ENCODE assay signal across 20 mouse cellular contexts in genomic region chr8:50300316-50300715, GRCm38 (mm10).
DNase-seq lines count a peak whose midpoint lies in the region; ATAC-seq and TF ChIP-seq lines count a peak whose summit lies in the region.
"Had no signal": no experiment of that assay in that cellular context is flagged by ENCODE, and none has a peak within 500 bp of the region (broad histone marks: within the 10 kb centered on the region; RNA-seq: fewer than 3 reads in every experiment).

No protein-coding gene starts in this region.

- no peak overlapping the region for H3K9ac ChIP-seq in midbrain, embryonic 12.5 days (replicated peaks)
- no peak overlapping the region for H3K9ac ChIP-seq in midbrain, embryonic 16.5 days (ENCODE audit: low read depth, low read length)
- H3K9ac ChIP-seq: embryonic facial prominence, embryonic 12.5 days; heart, embryonic 15.5 days; hindbrain, embryonic 14.5 days had no signal

- DNase-seq in layer of hippocampus, adult 2 months (ENCODE audit: low spot score in 2 of 2): no peak
- no peak for DNase-seq in layer of hippocampus, postnatal 10 days (ENCODE audit: low spot score in 2 of 2)
- DNase-seq in brain, embryonic 14.5 days (ENCODE audit: low read depth): peak; percentile 69
- DNase-seq in right cerebral cortex, adult 2 months (ENCODE audit: low spot score in 2 of 2): no peak
- DNase-seq in natural killer cell, adult 2 months (ENCODE audit: low spot score in 2 of 2): no peak
- DNase-seq: adrenal gland, adult 2 months; adrenal gland, postnatal 25 days; cerebellum, adult 11 months; cerebellum, adult 9-10 months; cerebellum, postnatal 25 days; gastrocnemius, postnatal 14 days; heart, adult 2 months; heart, postnatal 14 days had no signal

- TF ChIP-seq POLR2A in brain, embryonic 14.5 days (IDR thresholded peaks at IDR 0.05; ENCODE audit: borderline replicate concordance, extremely low read depth, insufficient read depth, insufficient read length, poor library complexity, severe bottlenecking): no peak

- 8% methylated on average over 6 of the region's 6 CpGs for WGBS in midbrain, embryonic 12.5 days
- 15% methylated on average over 6 of the region's 6 CpGs for WGBS in midbrain, embryonic 16.5 days

- no peak overlapping the region for H3K4me3 ChIP-seq in layer of hippocampus, adult 2 months
- no peak overlapping the region for H3K4me3 ChIP-seq in midbrain, embryonic 12.5 days
- H3K4me3 ChIP-seq in midbrain, embryonic 16.5 days (ENCODE audit: low read depth, low read length): no peak overlapping the region
- H3K4me3 ChIP-seq: embryonic facial prominence, embryonic 12.5 days; heart, adult 2 months; heart, embryonic 15.5 days; hindbrain, embryonic 10.5 days had no signal

- H3K9me3 ChIP-seq in midbrain, embryonic 12.5 days: no peaks in the 10 kb centered on the region
- H3K9me3 ChIP-seq in midbrain, embryonic 16.5 days (replicated peaks; ENCODE audit: control insufficient read depth, low read length, poor library complexity, severe bottlenecking): no peaks in the 10 kb centered on the region
- H3K9me3 ChIP-seq: embryonic facial prominence, embryonic 12.5 days; heart, embryonic 15.5 days; hindbrain, embryonic 10.5 days had no signal

- H3K27me3 ChIP-seq in midbrain, embryonic 12.5 days: peaks cover 8% of the 10 kb centered on the region; the same call in 1 of the 2 replicates
- no peaks in the 10 kb centered on the region for H3K27me3 ChIP-seq in midbrain, embryonic 16.5 days (ENCODE audit: control insufficient read depth, insufficient read depth, low read depth, low read length)
- H3K27me3 ChIP-seq: embryonic facial prominence, embryonic 12.5 days; heart, embryonic 15.5 days had no signal

- no peak for TF ChIP-seq CTCF in layer of hippocampus, adult 2 months (conservative IDR thresholded peaks at IDR 0.05)
- TF ChIP-seq CTCF in brain, embryonic 14.5 days (IDR thresholded peaks at IDR 0.05; ENCODE audit: borderline replicate concordance, extremely low read depth, insufficient read depth, insufficient read length): no peak

- peak overlapping the region; percentile 29; the same call in 1 of the 2 replicates for H3K27ac ChIP-seq in layer of hippocampus, adult 2 months
- H3K27ac ChIP-seq in midbrain, embryonic 12.5 days (replicated peaks): no peak overlapping the region
- no peak overlapping the region for H3K27ac ChIP-seq in midbrain, embryonic 16.5 days (ENCODE audit: low read length)
- H3K27ac ChIP-seq: embryonic facial prominence, embryonic 12.5 days; heart, adult 2 months; heart, embryonic 15.5 days; hindbrain, embryonic 10.5 days; hindbrain, embryonic 14.5 days had no signal

- ATAC-seq in midbrain, embryonic 12.5 days (ENCODE audit: low FRiP score, low read depth): peak; percentile 73
- ATAC-seq in midbrain, embryonic 16.5 days: peak; percentile 66; the same call in 1 of the 2 replicates

- H3K36me3 ChIP-seq in midbrain, embryonic 12.5 days: no peaks in the 10 kb centered on the region
- no peaks in the 10 kb centered on the region for H3K36me3 ChIP-seq in midbrain, embryonic 16.5 days (ENCODE audit: control insufficient read depth, insufficient read depth, low read length)
- H3K36me3 ChIP-seq: embryonic facial prominence, embryonic 12.5 days; heart, embryonic 15.5 days; hindbrain, embryonic 10.5 days had no signal

- H3K4me1 ChIP-seq in midbrain, embryonic 12.5 days: peaks cover 10% of the 10 kb centered on the region; the same call in 1 of the 2 replicates
- peaks cover 3% of the 10 kb centered on the region; the same call in 1 of the 2 replicates for H3K4me1 ChIP-seq in midbrain, embryonic 16.5 days (ENCODE audit: control insufficient read depth, insufficient read depth, low read length)
- H3K4me1 ChIP-seq: embryonic facial prominence, embryonic 12.5 days; heart, embryonic 15.5 days; hindbrain, embryonic 10.5 days had no signal

- peak overlapping the region; percentile 10; the same call in 1 of the 2 replicates for H3K4me2 ChIP-seq in midbrain, embryonic 12.5 days (replicated peaks)
- no peak overlapping the region for H3K4me2 ChIP-seq in midbrain, embryonic 16.5 days (ENCODE audit: low read length)
- H3K4me2 ChIP-seq: embryonic facial prominence, embryonic 12.5 days; heart, embryonic 11.5 days; heart, embryonic 15.5 days; hindbrain, embryonic 14.5 days had no signal
